Mouse (Mus musculus) kidney, adult 2 months (tissue): ENCODE results near the gene Lrp2. TPM values are rescaled to one million over a fixed set of nuclear protein-coding genes. Genes with fewer than 3 reads are reported as not detected.

ENCODE experiments used
- DNase-seq: peaks from one replicate; pipeline ENCODE4 v3.0.0; 2021
- H3K27ac ChIP-seq: fragments of 200-500 bp; 2 replicates; pipeline ENCODE4 v1.5.1; 2012; ENCODE audit warnings: low read depth, low read length, control low read depth, inconsistent platforms; ENCODE audit not compliant: insufficient read depth
- H3K27me3 ChIP-seq: fragments of 200-500 bp; replicated peaks from 2 replicates; pipeline ENCODE4 v1.6.1; 2012; ENCODE audit warnings: mild to moderate bottlenecking, moderate library complexity, low read length, inconsistent platforms; ENCODE audit not compliant: control insufficient read depth, insufficient read depth
- H3K36me3 ChIP-seq: fragments of 200-500 bp; 2 replicates; pipeline ENCODE4 v1.6.1; 2012; ENCODE audit warnings: mild to moderate bottlenecking, moderate library complexity, low read length, inconsistent platforms; ENCODE audit not compliant: control insufficient read depth, insufficient read depth
- H3K4me1 ChIP-seq: fragments of 200-500 bp; 2 replicates; pipeline ENCODE4 v1.6.1; 2011; ENCODE audit warnings: low read length; ENCODE audit not compliant: control insufficient read depth, insufficient read depth
- H3K4me3 ChIP-seq: fragments of 200-500 bp; 2 replicates; pipeline ENCODE4 v1.5.1; 2011; ENCODE audit warnings: mild to moderate bottlenecking, low read depth, low read length, control low read depth; ENCODE audit not compliant: insufficient read depth
- CTCF ChIP-seq: fragments of 200-500 bp; conservative IDR thresholded peaks from 2 replicates; pipeline ENCODE4 v1.5.1; 2011; ENCODE audit warnings: low read depth, mild to moderate bottlenecking, control low read depth, low read length, moderate library complexity, mixed read lengths; ENCODE audit not compliant: insufficient read depth, insufficient read length
- POLR2A ChIP-seq: fragments of 200-500 bp; IDR thresholded peaks from one replicate; pipeline ENCODE4 v1.6.1; 2011; ENCODE audit warnings: low read depth, low read length, control low read depth
- WGBS: fragments of 180-500 bp; shearing (Covaris S2); methylation state at CpG from one replicate; pipeline ENCODE4 v1.1.7; 2018; 5-methylcytosine and 5-hydroxymethylcytosine counted together
- polyA plus RNA-seq: library from polyadenylated mRNA; depleted of rRNA; stranded (reverse); fragments of >200 nt; gene quantifications from 2 replicates; pipeline ENCODE4 v1.2.3, GENCODE M21; 2012

The Lrp2 gene
- polyA plus RNA-seq, 1 experiment = 283 TPM

GRCm38 (mm10) chr2:69618336-69618735, 32.5 kb upstream of the Lrp2 start:
- Histone ChIP-seq H3K36me3 (no peaks in the 10 kb centered on the region), H3K27me3 (no peaks in the 10 kb centered on the region), H3K4me1 (peaks cover 3% of the 10 kb centered on the region; the same call in 1 of the 2 replicates), H3K27ac (peak overlapping the region; percentile 61; the same call in 1 of the 2 replicates), H3K4me3 (no peak overlapping the region)
- peak; percentile 71 for DNase-seq
- TF ChIP-seq POLR2A (no peak), CTCF (no peak)

GRCm38 (mm10) chr2:69613237-69613636, 27.4 kb upstream of the Lrp2 start:
- no peak for TF ChIP-seq CTCF
- TF ChIP-seq POLR2A = no peak
- H3K27ac ChIP-seq = no peak overlapping the region

GRCm38 (mm10) chr2:69612716-69613115, 26.9 kb upstream of the Lrp2 start:
- peaks cover 15% of the 10 kb centered on the region for H3K4me1 ChIP-seq
- no peaks in the 10 kb centered on the region for H3K36me3 ChIP-seq
- no peaks in the 10 kb centered on the region for H3K27me3 ChIP-seq
- DNase-seq = no peak
- TF ChIP-seq POLR2A = no peak
- no peak for TF ChIP-seq CTCF
- 62% methylated on average over 9 of the region's 9 CpGs for WGBS
- H3K27ac ChIP-seq = no peak overlapping the region
- no peak overlapping the region for H3K4me3 ChIP-seq

More at GRCm38 (mm10) chr2:69613237-69613636, 27.4 kb upstream of the Lrp2 start:
- 29% methylated on average over 4 of the region's 4 CpGs for WGBS
- peak; percentile 73 for DNase-seq
- Histone ChIP-seq H3K36me3 (no peaks in the 10 kb centered on the region), H3K4me1 (peaks cover 15% of the 10 kb centered on the region), H3K27me3 (no peaks in the 10 kb centered on the region), H3K4me3 (no peak overlapping the region)

- Histone ChIP-seq H3K36me3 (no peaks in the 10 kb centered on the region), H3K4me1 (peaks cover 17% of the 10 kb centered on the region), H3K27me3 (no peaks in the 10 kb centered on the region), H3K4me3 (no peak overlapping the region), H3K27ac (no peak overlapping the region)
- 14% methylated on average over 10 of the region's 10 CpGs for WGBS
- DNase-seq = peak; percentile 36
- TF ChIP-seq CTCF (no peak), POLR2A (no peak)
These were observed 26.4 kb upstream of the Lrp2 start for GRCm38 (mm10) chr2:69612237-69612636.

- Histone ChIP-seq H3K36me3 (no peaks in the 10 kb centered on the region), H3K27ac (peak overlapping the region; percentile 49; the same call in 1 of the 2 replicates), H3K4me3 (no peak overlapping the region), H3K4me1 (peaks cover 21% of the 10 kb centered on the region; the same call in 1 of the 2 replicates), H3K27me3 (no peaks in the 10 kb centered on the region; the same call in 1 of the 2 replicates)
- DNase-seq = peak; percentile 86
- TF ChIP-seq CTCF = no peak
- TF ChIP-seq POLR2A = no peak
- WGBS = 63% methylated on average over 3 of the region's 3 CpGs
These were observed 20.8 kb upstream of the Lrp2 start for GRCm38 (mm10) chr2:69606621-69607020.

GRCm38 (mm10) chr2:69603726-69604393, 18.0 kb upstream of the Lrp2 start:
- peak overlapping the region; percentile 93 for H3K27ac ChIP-seq
- 69% methylated on average over 7 of the region's 7 CpGs for WGBS
- H3K27me3 ChIP-seq = no peaks in the 10 kb centered on the region; the same call in 1 of the 2 replicates
- peak; percentile 91 for DNase-seq
- no peak for TF ChIP-seq CTCF
- no peak for TF ChIP-seq POLR2A
- peaks cover 24% of the 10 kb centered on the region; the same call in 1 of the 2 replicates for H3K4me1 ChIP-seq
- no peaks in the 10 kb centered on the region for H3K36me3 ChIP-seq
- no peak overlapping the region for H3K4me3 ChIP-seq

- peaks cover 4% of the 10 kb centered on the region; the same call in 1 of the 2 replicates for H3K4me1 ChIP-seq
- WGBS = 42% methylated on average over 2 of the region's 2 CpGs
- H3K4me3 ChIP-seq = no peak overlapping the region
- H3K36me3 ChIP-seq = no peaks in the 10 kb centered on the region
- no peaks in the 10 kb centered on the region for H3K27me3 ChIP-seq
- DNase-seq = no peak
- TF ChIP-seq POLR2A (no peak), CTCF (no peak)
- no peak overlapping the region for H3K27ac ChIP-seq
These were observed 7.3 kb upstream of the Lrp2 start for GRCm38 (mm10) chr2:69593168-69593567.
